Mouse (Mus musculus) kidney, embryonic 15.5 days (tissue): Measurements from ENCODE around the gene Cnn1. TPM values are rescaled to one million over a fixed set of nuclear protein-coding genes. Genes with fewer than 3 reads are reported as not detected.
"Not testable (repeated sequence)": the region's sequence is repeated elsewhere in the genome, so short reads cannot be mapped to it uniquely, and the experiment has no call there.

Source experiments
- ATAC-seq: fragments of 200-750 bp; cut with Nextera tagmentation; replicated peaks from 2 replicates; pipeline ENCODE4 v1.8.0; 2017; ENCODE audit warnings: moderate TSS enrichment; ENCODE audit not compliant: low FRiP score
- H3K27ac ChIP-seq: fragments of 300-500 bp; sonication (generic); 2 replicates; pipeline ENCODE4 v1.5.1; 2015; ENCODE audit warnings: mild to moderate bottlenecking, inconsistent platforms
- H3K27me3 ChIP-seq: fragments of 300-500 bp; sonication (generic); 2 replicates; pipeline ENCODE4 v1.6.1; 2015; ENCODE audit warnings: inconsistent platforms
- H3K36me3 ChIP-seq: fragments of 300-500 bp; sonication (generic); 2 replicates; pipeline ENCODE4 v1.6.1; 2015; ENCODE audit warnings: inconsistent platforms
- H3K4me1 ChIP-seq: fragments of 300-500 bp; sonication (generic); 2 replicates; pipeline ENCODE4 v1.6.1; 2015; ENCODE audit warnings: inconsistent platforms
- H3K4me2 ChIP-seq: fragments of 300-500 bp; sonication (generic); 2 replicates; pipeline ENCODE4 v1.6.1; 2015; ENCODE audit warnings: moderate library complexity, mild to moderate bottlenecking, inconsistent platforms
- H3K4me3 ChIP-seq: fragments of 300-500 bp; sonication (generic); replicated peaks from 2 replicates; pipeline ENCODE4 v1.5.1; 2015; ENCODE audit warnings: mild to moderate bottlenecking, inconsistent platforms
- H3K9ac ChIP-seq: fragments of 300-500 bp; sonication (generic); 2 replicates; pipeline ENCODE4 v1.6.1; 2015; ENCODE audit warnings: mild to moderate bottlenecking, inconsistent platforms
- H3K9me3 ChIP-seq: fragments of 300-500 bp; sonication (generic); replicated peaks from 2 replicates; pipeline ENCODE4 v1.6.1; 2016; ENCODE audit warnings: inconsistent platforms
- WGBS: fragments of 180-500 bp; shearing (Covaris S2); methylation state at CpG from one replicate; pipeline ENCODE4 v1.1.7; 2015; ENCODE audit warnings: mixed read lengths; 5-methylcytosine and 5-hydroxymethylcytosine counted together
- polyA plus RNA-seq: library from polyadenylated mRNA; unstranded; fragments of >200 nt; fragmentation: Nextera tagmentation; extraction: Ambion mirVana; gene quantifications from 2 replicates; pipeline ENCODE4 v1.2.1, GENCODE M21; 2015

Cnn1 gene
- polyA plus RNA-seq, 1 experiment from 2014 or later = 40.8 TPM

DNA sequence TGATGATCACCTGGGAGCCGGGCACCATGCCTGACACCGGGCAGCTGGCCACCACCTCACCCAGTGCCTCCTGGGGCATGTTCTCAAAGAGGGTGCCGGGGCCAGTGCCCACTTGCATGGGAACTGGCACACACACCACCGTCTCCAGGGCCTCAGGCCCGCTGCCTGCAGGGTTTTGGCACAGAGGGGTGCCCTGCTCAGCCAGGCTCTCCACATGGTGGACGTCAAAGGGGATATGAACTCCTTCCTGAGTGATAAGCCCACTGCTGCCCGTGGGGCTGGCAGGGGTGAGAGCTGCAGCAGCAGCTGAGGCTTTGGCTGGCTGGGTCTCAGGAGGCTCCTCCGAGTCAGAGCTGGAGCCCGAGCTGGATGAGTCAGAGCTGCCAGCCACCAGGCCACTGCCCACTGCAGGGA lies 41.0 kb upstream of the Cnn1 start:
- no peak for ATAC-seq
- Histone ChIP-seq H3K27me3 (peaks cover 28% of the 10 kb centered on the region), H3K4me2 (no peak overlapping the region), H3K9me3 (no peaks in the 10 kb centered on the region), H3K4me1 (peaks cover 12% of the 10 kb centered on the region), H3K4me3 (no peak overlapping the region), H3K36me3 (peaks cover 56% of the 10 kb centered on the region), H3K9ac (no peak overlapping the region), H3K27ac (no peak overlapping the region)
- 89% methylated on average over 9 of the region's 9 CpGs for WGBS

DNA sequence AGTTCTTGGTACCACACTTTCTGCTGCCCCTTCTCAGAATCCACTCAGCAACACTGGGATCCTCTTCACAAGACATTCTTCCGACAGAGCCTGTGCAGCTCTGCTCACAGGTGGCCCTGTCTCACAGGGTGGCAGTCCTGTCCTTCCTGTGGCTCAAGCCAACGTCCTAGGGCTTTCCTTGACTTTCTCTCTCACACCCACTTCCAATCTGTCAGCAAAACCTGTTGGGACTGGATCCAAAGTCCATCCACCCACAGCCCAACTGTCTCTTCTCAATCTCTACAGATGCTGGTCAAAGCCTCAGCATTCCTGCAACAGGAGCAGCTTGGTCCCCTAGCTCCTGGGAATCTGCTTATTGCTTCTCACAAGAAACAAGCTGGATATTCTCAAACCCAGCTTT lies 37.7 kb upstream of the Cnn1 start:
- Histone ChIP-seq H3K9ac (no peak overlapping the region), H3K27ac (no peak overlapping the region), H3K36me3 (peaks cover 87% of the 10 kb centered on the region), H3K4me2 (no peak overlapping the region), H3K4me3 (no peak overlapping the region), H3K9me3 (no peaks in the 10 kb centered on the region), H3K4me1 (no peaks in the 10 kb centered on the region), H3K27me3 (no peaks in the 10 kb centered on the region)
- 84% methylated on average over 2 of the region's 2 CpGs for WGBS
- ATAC-seq = no peak

DNA sequence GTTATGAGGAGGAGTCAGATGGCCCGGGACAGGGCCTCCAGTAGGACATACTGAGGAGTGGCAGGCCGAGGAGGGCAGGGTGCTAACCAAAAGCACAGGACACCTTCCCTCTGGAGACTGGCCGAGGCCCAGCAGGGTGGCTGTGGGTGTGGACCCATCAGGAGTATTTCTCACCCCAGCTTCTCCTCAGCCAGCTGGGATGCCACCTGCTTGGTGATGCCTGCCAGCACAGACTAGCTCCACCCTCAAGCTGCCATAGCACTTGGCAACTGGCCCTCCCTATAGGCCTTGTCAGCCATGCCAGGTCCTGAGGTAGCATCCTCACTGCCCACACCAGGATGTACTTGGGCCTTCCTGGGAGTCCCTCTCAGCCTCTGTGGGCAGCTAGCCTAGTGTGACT lies 34.7 kb upstream of the Cnn1 start:
- H3K4me2 ChIP-seq = no peak overlapping the region
- no peaks in the 10 kb centered on the region for H3K9me3 ChIP-seq
- no peak overlapping the region for H3K27ac ChIP-seq
- H3K9ac ChIP-seq = no peak overlapping the region
- H3K36me3 ChIP-seq = peaks cover 78% of the 10 kb centered on the region
- WGBS = 96% methylated on average over 3 of the region's 3 CpGs
- H3K4me1 ChIP-seq = no peaks in the 10 kb centered on the region
- H3K4me3 ChIP-seq = no peak overlapping the region
- H3K27me3 ChIP-seq = no peaks in the 10 kb centered on the region
- no peak for ATAC-seq

DNA sequence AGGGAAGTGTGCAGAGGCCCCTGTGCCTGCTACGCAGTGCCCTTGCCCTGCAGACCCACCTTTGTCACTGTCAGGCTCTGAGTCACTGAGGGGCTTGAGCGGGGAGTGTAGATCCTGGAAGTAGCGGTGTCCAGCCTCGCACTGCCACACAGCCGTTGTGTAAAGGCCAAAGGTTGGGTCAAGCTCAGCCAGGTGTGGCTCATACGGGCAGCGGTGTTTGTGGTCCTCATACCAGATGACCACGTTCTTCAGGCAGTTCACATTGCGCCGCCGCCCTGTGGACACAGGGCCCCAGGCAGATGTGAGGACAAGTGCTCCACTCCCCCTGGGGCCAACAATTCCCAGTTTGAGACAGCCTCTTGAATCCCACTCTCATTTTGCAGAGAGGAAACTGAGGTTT lies 33.4 kb upstream of the Cnn1 start:
- no peak overlapping the region for H3K27ac ChIP-seq
- no peak overlapping the region for H3K4me2 ChIP-seq

DNA sequence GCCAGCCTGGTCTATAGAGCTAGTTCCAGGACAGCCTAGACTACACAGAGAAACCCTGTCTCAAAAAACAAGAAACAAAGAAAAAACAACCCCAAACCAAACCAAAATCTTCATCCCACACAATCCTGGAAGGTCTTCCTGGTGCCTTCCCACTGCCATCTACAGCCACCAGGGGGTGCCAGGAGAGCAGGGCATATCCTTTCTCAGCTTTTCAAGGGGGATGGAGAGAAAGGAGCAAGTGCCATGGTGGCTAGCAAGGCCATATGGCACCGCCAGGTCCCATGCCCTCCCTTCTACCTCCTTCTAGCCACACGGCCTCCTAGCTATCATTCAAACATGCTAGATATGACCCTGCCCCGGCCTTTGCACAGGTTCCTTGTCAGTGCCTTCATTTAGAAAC lies 32.6 kb upstream of the Cnn1 start:
- no peak overlapping the region for H3K27ac ChIP-seq
- H3K4me1 ChIP-seq = peaks cover 13% of the 10 kb centered on the region
- no peak overlapping the region for H3K4me2 ChIP-seq
- H3K9ac ChIP-seq = no peak overlapping the region
- H3K9me3 ChIP-seq = no peaks in the 10 kb centered on the region
- H3K4me3 ChIP-seq = no peak overlapping the region
- no peak for ATAC-seq
- peaks cover 62% of the 10 kb centered on the region for H3K36me3 ChIP-seq
- no peaks in the 10 kb centered on the region for H3K27me3 ChIP-seq
- WGBS = 68% methylated on average over 3 of the region's 3 CpGs

More for the DNA sequence above, 33.4 kb upstream of the Cnn1 start:
- Histone ChIP-seq H3K9ac (no peak overlapping the region), H3K9me3 (no peaks in the 10 kb centered on the region), H3K36me3 (peaks cover 69% of the 10 kb centered on the region), H3K4me3 (no peak overlapping the region), H3K4me1 (peaks cover 12% of the 10 kb centered on the region), H3K27me3 (no peaks in the 10 kb centered on the region)
- 89% methylated on average over 11 of the region's 11 CpGs for WGBS
- ATAC-seq = no peak

DNA sequence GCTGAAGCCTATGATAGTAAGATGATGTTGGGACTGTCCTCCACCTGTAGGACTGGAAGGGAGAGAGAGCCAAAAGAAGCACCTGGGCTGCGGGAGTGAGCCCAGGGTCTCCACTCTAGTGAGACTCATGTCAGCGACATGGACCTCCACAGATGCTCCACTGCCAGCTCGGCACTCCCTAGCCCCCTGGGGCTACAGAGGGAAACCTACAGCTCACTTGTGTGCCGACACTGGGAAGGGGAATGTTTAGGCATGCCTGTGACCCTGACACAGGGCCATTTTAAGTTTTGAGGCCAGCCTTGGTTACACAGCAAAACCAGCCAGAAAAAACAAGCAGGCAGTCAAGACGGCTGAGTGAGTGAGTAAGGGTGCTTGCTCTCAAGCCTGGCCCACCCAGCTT lies 31.8 kb upstream of the Cnn1 start:
- ATAC-seq = no peak
- 77% methylated on average over 5 of the region's 5 CpGs for whole genome bisulfite sequencing

DNA sequence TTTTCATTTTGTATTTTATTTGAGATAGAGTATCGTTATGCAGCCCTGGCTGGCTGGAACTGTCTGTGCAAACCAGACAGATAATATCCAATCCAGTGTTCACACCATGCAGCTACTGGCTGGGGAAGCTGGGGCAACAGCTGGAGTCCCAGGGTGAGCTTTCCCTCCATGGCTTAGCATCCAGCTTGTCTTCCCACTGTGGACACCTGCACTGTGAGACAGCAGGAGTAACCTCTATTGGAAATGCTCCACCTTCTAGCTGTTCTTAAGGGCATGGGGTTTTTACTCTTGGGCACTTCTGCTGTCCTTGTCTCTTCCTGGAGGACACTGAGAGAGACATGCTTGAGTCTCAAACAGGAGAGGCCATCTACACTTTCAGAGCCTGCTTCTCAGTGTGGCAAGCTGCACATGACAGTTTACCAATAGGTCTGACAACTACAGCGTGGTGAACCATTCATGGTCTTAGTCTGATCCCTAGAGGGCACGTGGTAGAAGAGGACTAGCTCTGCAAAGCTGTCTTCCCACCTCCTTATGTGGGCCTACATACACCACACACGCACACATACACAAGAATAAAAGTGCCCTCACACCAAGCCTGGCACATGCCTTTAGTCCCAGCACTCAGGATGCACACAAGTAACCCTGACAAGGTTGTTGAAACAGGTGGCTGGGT lies 29.0 kb upstream of the Cnn1 start:
- peak overlapping the region; percentile 64 for H3K4me2 ChIP-seq
- no peaks in the 10 kb centered on the region for H3K9me3 ChIP-seq
- H3K27me3 ChIP-seq = no peaks in the 10 kb centered on the region
- 75% methylated on average over 4 of the region's 4 CpGs for WGBS
- H3K36me3 ChIP-seq = peaks cover 50% of the 10 kb centered on the region
- H3K27ac ChIP-seq = peak overlapping the region; percentile 99
- peaks cover 24% of the 10 kb centered on the region for H3K4me1 ChIP-seq
- peak overlapping the region; percentile 91 for H3K4me3 ChIP-seq
- peak; percentile 9 for ATAC-seq
- H3K9ac ChIP-seq = peak overlapping the region; percentile 34

More for the DNA sequence above, 31.8 kb upstream of the Cnn1 start:
- H3K27ac ChIP-seq = no peak overlapping the region
- H3K9me3 ChIP-seq = no peaks in the 10 kb centered on the region
- no peak overlapping the region for H3K4me2 ChIP-seq
- no peak overlapping the region for H3K9ac ChIP-seq
- peaks cover 55% of the 10 kb centered on the region for H3K36me3 ChIP-seq
- no peak overlapping the region for H3K4me3 ChIP-seq
- H3K4me1 ChIP-seq = peaks cover 21% of the 10 kb centered on the region
- H3K27me3 ChIP-seq = no peaks in the 10 kb centered on the region

DNA sequence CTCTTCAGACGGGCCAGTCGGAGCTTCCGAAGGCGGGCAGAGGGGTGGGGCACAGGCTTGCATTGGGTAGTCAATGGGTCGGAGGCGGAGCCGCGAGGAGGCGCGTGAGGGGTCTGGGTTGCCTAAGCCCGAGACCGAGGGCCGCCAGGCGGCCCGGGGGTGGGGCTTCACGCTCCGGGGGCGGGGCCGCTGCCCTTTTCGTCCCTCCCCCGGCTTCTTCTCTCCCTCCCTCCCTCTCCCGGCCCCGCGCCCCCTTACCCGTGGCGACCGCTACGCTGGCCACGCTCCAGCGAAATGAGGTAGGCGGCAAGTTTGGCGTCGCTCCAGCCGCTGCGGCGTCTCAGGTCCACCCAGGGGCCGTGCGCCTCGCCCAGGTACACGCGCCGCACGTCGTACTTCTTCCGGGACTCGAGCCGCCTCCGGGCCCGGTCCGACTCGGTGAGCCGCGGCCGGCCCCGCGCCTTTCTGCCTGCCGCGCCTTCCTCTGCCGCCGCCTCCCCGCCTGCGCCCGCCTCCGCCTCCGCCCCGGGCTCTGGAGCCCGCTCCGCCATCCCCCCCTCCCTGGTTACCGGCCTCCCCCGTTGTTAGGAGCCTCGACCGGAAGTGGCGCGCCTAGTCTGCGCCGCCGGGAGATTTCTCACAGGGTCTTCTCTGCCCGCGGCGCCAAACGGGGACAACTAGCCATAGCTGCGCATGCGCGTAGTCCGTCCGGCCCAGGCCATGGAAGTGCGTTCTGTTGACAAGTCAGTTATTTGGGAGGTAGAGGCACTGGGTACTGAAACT lies 28.0 kb upstream of the Cnn1 start, which contains the start of the genes Gm49318 and Zfp653:
Gene Gm49318 (minus strand): TSS at position 469 of the 783 bp plus-strand sequence.
Gene Zfp653 (minus strand): TSS at position 586 of the 783 bp plus-strand sequence.
- H3K4me2 ChIP-seq = peak within 1 kb of the TSS; percentile 64
- peak within 1 kb of the TSS; percentile 99 for H3K27ac ChIP-seq
- H3K9me3 ChIP-seq = no peaks in the 10 kb centered on the region
- H3K36me3 ChIP-seq = peaks cover 42% of the 10 kb centered on the region
- peak within 1 kb of the TSS; percentile 91 for H3K4me3 ChIP-seq
- under 1% methylated on average over 77 of the region's 87 CpGs for WGBS
- ATAC-seq = peak; percentile 98
- peak within 1 kb of the TSS; percentile 93 for H3K9ac ChIP-seq
- H3K27me3 ChIP-seq = no peaks in the 10 kb centered on the region
- peaks cover 24% of the 10 kb centered on the region for H3K4me1 ChIP-seq

DNA sequence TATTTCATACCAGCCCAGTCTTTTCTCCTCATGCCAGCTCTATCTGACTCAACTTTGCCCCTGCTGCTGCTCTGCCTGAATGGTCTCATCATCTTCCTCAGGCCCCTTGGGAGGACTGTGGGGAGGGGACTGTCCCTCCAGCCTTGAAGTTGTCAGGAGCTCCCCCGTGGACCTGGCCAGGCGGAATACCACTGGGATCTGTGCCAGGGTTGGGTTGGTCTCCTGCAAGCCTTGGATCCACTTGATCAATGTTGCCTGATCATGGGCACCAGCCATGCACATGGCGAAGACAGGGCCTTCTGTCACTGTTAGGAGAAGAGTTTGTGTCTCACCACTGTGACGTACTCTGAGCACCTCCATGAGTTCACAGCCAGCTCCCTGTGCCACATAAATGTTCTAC lies 26.7 kb upstream of the Cnn1 start:
- no peak for ATAC-seq
- 94% methylated on average over 4 of the region's 4 CpGs for WGBS
- Histone ChIP-seq H3K4me3 (no peak overlapping the region), H3K36me3 (peaks cover 47% of the 10 kb centered on the region), H3K27ac (no peak overlapping the region), H3K9ac (no peak overlapping the region), H3K4me1 (peaks cover 24% of the 10 kb centered on the region), H3K9me3 (no peaks in the 10 kb centered on the region), H3K4me2 (peak overlapping the region; percentile 64; the same call in 1 of the 2 replicates), H3K27me3 (no peaks in the 10 kb centered on the region)

DNA sequence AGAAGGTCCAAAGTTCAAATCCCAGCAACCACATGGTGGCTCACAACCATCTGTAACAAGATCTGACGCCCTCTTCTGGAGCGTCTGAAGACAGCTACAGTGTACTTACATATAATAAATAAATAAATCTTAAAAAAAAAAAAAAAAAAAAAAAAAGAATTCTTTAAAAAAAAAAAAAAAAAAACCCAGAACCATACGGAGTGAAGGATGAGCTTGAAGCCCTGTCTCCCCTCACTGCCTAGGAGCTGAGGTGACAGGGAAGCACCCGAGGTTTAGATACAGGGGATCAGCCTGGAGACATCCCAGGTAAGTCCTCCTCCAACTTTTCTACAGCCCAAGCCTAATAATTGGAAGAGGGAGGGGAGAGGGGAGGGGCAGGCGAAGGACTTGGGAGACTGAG lies 23.2 kb upstream of the Cnn1 start:
- 88% methylated on average over 5 of the region's 5 CpGs for WGBS
- Histone ChIP-seq H3K36me3 (peaks cover 53% of the 10 kb centered on the region), H3K4me1 (peaks cover 11% of the 10 kb centered on the region)
- not testable (repeated sequence) for H3K4me2 ChIP-seq, H3K27ac ChIP-seq, H3K27me3 ChIP-seq, H3K9me3 ChIP-seq, H3K9ac ChIP-seq, H3K4me3 ChIP-seq, ATAC-seq

DNA sequence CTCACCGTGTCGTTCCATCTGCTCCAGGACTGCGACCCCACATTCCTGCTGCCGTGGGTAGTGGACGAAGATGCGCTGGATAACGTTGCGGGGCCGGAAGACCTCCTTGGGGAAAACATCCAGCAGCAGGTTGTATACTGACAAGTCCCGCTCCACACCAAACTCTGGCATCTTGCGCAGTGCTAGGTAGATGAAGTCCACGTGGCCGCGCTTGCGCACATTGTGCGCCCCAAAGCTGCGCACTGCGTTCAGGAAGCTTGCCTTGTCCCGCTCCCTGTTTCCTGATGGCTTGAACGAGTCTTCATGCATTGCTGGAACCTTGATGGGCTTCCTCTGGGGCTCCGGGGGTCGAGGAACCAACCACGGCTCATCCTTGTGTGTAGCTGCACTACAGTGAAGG lies 22.8 kb upstream of the Cnn1 start:
- Histone ChIP-seq H3K27ac (no peak overlapping the region), H3K4me1 (peaks cover 11% of the 10 kb centered on the region), H3K9ac (no peak overlapping the region), H3K27me3 (no peaks in the 10 kb centered on the region), H3K36me3 (peaks cover 55% of the 10 kb centered on the region), H3K4me2 (no peak overlapping the region), H3K4me3 (no peak overlapping the region), H3K9me3 (no peaks in the 10 kb centered on the region)
- ATAC-seq = no peak
- 89% methylated on average over 23 of the region's 23 CpGs for WGBS

DNA sequence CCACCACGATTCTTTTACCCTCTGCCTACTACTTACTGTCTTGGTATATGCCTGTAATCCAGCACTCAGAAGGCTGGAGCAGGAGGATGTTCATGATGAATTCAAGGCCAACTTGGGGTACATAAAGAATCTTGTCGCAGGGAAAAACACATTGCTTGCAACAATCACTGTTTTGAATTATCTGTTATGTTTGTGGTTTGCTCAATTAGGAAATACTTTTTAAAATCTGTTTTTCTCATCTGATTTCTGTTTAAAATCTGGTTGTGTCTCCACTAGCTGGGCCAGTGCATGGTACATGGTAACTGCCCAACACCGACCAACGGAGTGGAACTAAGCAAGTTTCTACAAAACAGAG lies 14.4 kb upstream of the Cnn1 start:
- H3K9ac ChIP-seq = peak overlapping the region; percentile 67
- H3K27ac ChIP-seq = peak overlapping the region; percentile 90
- ATAC-seq = no peak
- H3K36me3 ChIP-seq = peaks cover 16% of the 10 kb centered on the region
- peak overlapping the region; percentile 80 for H3K4me3 ChIP-seq
- WGBS = 33% methylated on average over 4 of the region's 4 CpGs
- no peaks in the 10 kb centered on the region for H3K27me3 ChIP-seq
- H3K9me3 ChIP-seq = no peaks in the 10 kb centered on the region
- H3K4me2 ChIP-seq = peak overlapping the region; percentile 79
- peaks cover 24% of the 10 kb centered on the region for H3K4me1 ChIP-seq
